Mouse (Mus musculus) limb, embryonic 12.5 days (tissue): Measurements from ENCODE around the gene Pik3r2. TPM values are rescaled to one million over a fixed set of nuclear protein-coding genes. Genes with fewer than 3 reads are reported as not detected.

ENCODE experiments used
- ATAC-seq: fragments of 200-750 bp; cut with Nextera tagmentation; 2 replicates; pipeline ENCODE4 v1.8.0; 2017; ENCODE audit warnings: low read depth, moderate TSS enrichment; ENCODE audit not compliant: insufficient number of reproducible peaks, insufficient read depth, low FRiP score, low TSS enrichment
- H3K27ac ChIP-seq: fragments of 300-500 bp; sonication (generic); 2 replicates; pipeline ENCODE4 v1.5.1; 2016; ENCODE audit warnings: mild to moderate bottlenecking, moderate library complexity
- H3K27me3 ChIP-seq: fragments of 300-500 bp; sonication (generic); 2 replicates; pipeline ENCODE4 v1.6.1; 2016; ENCODE audit warnings: mild to moderate bottlenecking, moderate library complexity
- H3K36me3 ChIP-seq: fragments of 300-500 bp; sonication (generic); 2 replicates; pipeline ENCODE4 v1.6.1; 2016; ENCODE audit warnings: mild to moderate bottlenecking, moderate library complexity
- H3K4me1 ChIP-seq: fragments of 300-500 bp; sonication (generic); replicated peaks from 2 replicates; pipeline ENCODE4 v1.6.1; 2016
- H3K4me2 ChIP-seq: fragments of 300-500 bp; sonication (generic); 2 replicates; pipeline ENCODE4 v1.6.1; 2016; ENCODE audit warnings: mild to moderate bottlenecking, moderate library complexity
- H3K4me3 ChIP-seq: fragments of 300-500 bp; sonication (generic); replicated peaks from 2 replicates; pipeline ENCODE4 v1.5.1; 2016; ENCODE audit warnings: mild to moderate bottlenecking
- H3K9ac ChIP-seq: fragments of 300-500 bp; sonication (generic); replicated peaks from 2 replicates; pipeline ENCODE4 v1.6.1; 2016; ENCODE audit warnings: mild to moderate bottlenecking, moderate library complexity
- H3K9me3 ChIP-seq: fragments of 300-500 bp; sonication (generic); 2 replicates; pipeline ENCODE4 v1.6.1; 2016; ENCODE audit warnings: mild to moderate bottlenecking, moderate library complexity
- WGBS: fragments of 180-500 bp; shearing (Covaris S2); methylation state at CpG from one replicate; pipeline ENCODE4 v1.1.7; 2016; 5-methylcytosine and 5-hydroxymethylcytosine counted together
- polyA plus RNA-seq: library from polyadenylated mRNA; unstranded; fragments of >200 nt; fragmentation: Nextera tagmentation; extraction: Ambion mirVana; gene quantifications from 2 replicates; pipeline ENCODE4 v1.2.1, GENCODE M21; 2016

The Pik3r2 gene
- polyA plus RNA-seq, 1 experiment from 2014 or later: 80.2 TPM

- Histone ChIP-seq H3K9ac (no peak overlapping the region), H3K27ac (no peak overlapping the region), H3K4me3 (no peak overlapping the region), H3K27me3 (peaks cover 53% of the 10 kb centered on the region), H3K36me3 (no peaks in the 10 kb centered on the region), H3K4me2 (no peak overlapping the region), H3K9me3 (no peaks in the 10 kb centered on the region), H3K4me1 (no peaks in the 10 kb centered on the region)
- 75% methylated on average over 20 of the region's 20 CpGs for WGBS
- ATAC-seq: no peak
These were observed 34.6 kb upstream of the Pik3r2 start for GRCm38 (mm10) chr8:70810962-70811680.

- H3K27ac ChIP-seq: no peak overlapping the region
- no peak overlapping the region for H3K4me2 ChIP-seq
- peaks cover 5% of the 10 kb centered on the region for H3K4me1 ChIP-seq
- H3K9ac ChIP-seq: no peak overlapping the region; the same call in 1 of the 2 replicates
- no peak overlapping the region for H3K4me3 ChIP-seq
- no peak for ATAC-seq
- H3K9me3 ChIP-seq: no peaks in the 10 kb centered on the region
- peaks cover 56% of the 10 kb centered on the region for H3K27me3 ChIP-seq
- whole genome bisulfite sequencing: 78% methylated on average over 8 of the region's 8 CpGs
- H3K36me3 ChIP-seq: no peaks in the 10 kb centered on the region
These were observed 32.6 kb upstream of the Pik3r2 start for GRCm38 (mm10) chr8:70808955-70809701.

- Histone ChIP-seq H3K9ac (no peak within 1 kb of the TSS), H3K4me1 (peaks cover 10% of the 10 kb centered on the region), H3K36me3 (no peaks in the 10 kb centered on the region), H3K4me3 (no peak within 1 kb of the TSS), H3K9me3 (no peaks in the 10 kb centered on the region), H3K27ac (no peak within 1 kb of the TSS), H3K4me2 (no peak within 1 kb of the TSS), H3K27me3 (peaks cover 58% of the 10 kb centered on the region)
- ATAC-seq: no peak
- 67% methylated on average over 5 of the region's 5 CpGs for WGBS
These were observed 31.7 kb upstream of the Pik3r2 start, which contains the start of gene Il12rb1 for GRCm38 (mm10) chr8:70808239-70808638. TSS of gene Il12rb1 (plus strand) at chr8:70808449.

- Histone ChIP-seq H3K27ac (no peak overlapping the region), H3K36me3 (no peaks in the 10 kb centered on the region), H3K4me3 (no peak overlapping the region), H3K4me1 (peaks cover 10% of the 10 kb centered on the region), H3K27me3 (peaks cover 59% of the 10 kb centered on the region), H3K4me2 (no peak overlapping the region), H3K9ac (no peak overlapping the region), H3K9me3 (no peaks in the 10 kb centered on the region)
- no peak for ATAC-seq
- 57% methylated on average over 1 of the region's 1 CpGs for WGBS
These were observed 30.8 kb upstream of the Pik3r2 start for GRCm38 (mm10) chr8:70807304-70807703.

- peaks cover 67% of the 10 kb centered on the region for H3K27me3 ChIP-seq
- 71% methylated on average over 4 of the region's 4 CpGs for WGBS
- H3K36me3 ChIP-seq: no peaks in the 10 kb centered on the region
- no peaks in the 10 kb centered on the region for H3K9me3 ChIP-seq
- H3K4me1 ChIP-seq: peaks cover 10% of the 10 kb centered on the region
- H3K4me3 ChIP-seq: no peak overlapping the region
- no peak for ATAC-seq
- no peak overlapping the region for H3K9ac ChIP-seq
- H3K4me2 ChIP-seq: no peak overlapping the region
- no peak overlapping the region for H3K27ac ChIP-seq
These were observed 30.0 kb upstream of the Pik3r2 start for GRCm38 (mm10) chr8:70806541-70806940.

DNA sequence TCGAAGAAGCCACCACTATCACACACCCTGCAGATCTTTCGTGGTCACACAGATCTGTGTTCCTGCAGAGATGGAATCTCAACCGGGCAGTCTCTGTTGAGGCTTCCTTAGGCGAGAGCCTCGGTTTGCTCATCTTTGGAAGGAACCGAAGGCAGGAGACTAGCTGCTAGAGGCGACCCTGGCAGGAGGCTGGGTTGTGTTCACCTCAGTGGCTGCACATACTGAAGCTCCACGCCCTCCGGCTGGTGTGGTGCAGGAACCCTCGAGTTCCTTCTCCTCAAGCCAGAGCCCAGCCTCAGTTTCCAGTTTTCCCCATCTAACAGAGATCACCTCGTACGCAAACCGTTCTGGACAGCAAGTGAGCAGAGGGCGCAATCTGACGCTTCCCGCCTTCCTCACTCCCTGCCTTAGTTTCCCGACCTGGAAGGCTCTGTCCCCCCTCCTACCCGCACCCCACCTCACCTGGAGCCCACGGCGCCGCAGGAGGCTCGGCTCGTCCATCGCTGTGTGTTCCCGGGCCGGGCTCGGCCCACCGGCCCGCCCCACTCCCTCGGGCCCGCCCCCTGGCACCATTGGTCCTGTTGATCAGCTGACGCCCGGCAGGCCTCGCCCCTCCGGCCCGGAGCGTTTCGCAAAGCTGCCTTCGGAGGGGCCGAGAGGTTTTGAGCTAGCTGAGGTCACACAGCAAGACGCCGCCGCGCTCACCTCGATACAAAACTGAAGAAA lies 28.1 kb upstream of the Pik3r2 start, which contains the start of gene Mast3:
Gene Mast3, minus strand, starts transcription at position 574 of the 726 bp plus-strand sequence.
- H3K36me3 ChIP-seq: no peaks in the 10 kb centered on the region
- H3K9me3 ChIP-seq: no peaks in the 10 kb centered on the region
- H3K4me2 ChIP-seq: peak within 1 kb of the TSS; percentile 84
- WGBS: 1% methylated on average over 45 of the region's 45 CpGs
- H3K4me1 ChIP-seq: peaks cover 10% of the 10 kb centered on the region
- no peak within 1 kb of the TSS for H3K27ac ChIP-seq
- H3K4me3 ChIP-seq: peak within 1 kb of the TSS; percentile 47
- ATAC-seq: peak; percentile 81
- peaks cover 79% of the 10 kb centered on the region for H3K27me3 ChIP-seq
- peak within 1 kb of the TSS; percentile 53 for H3K9ac ChIP-seq

GRCm38 (mm10) chr8:70803761-70804480 lies 27.4 kb upstream of the Pik3r2 start:
- Histone ChIP-seq H3K4me3 (peak overlapping the region; percentile 47), H3K4me2 (peak overlapping the region; percentile 84), H3K36me3 (no peaks in the 10 kb centered on the region), H3K9me3 (no peaks in the 10 kb centered on the region), H3K27ac (no peak overlapping the region), H3K27me3 (peaks cover 80% of the 10 kb centered on the region), H3K4me1 (peaks cover 10% of the 10 kb centered on the region), H3K9ac (peak overlapping the region; percentile 34; the same call in 1 of the 2 replicates)
- 2% methylated on average over 47 of the region's 47 CpGs for WGBS
- no peak for ATAC-seq

- no peak overlapping the region for H3K4me3 ChIP-seq
- no peaks in the 10 kb centered on the region for H3K9me3 ChIP-seq
- WGBS: 67% methylated on average over 11 of the region's 11 CpGs
- H3K36me3 ChIP-seq: no peaks in the 10 kb centered on the region
- H3K9ac ChIP-seq: no peak overlapping the region
- peaks cover 15% of the 10 kb centered on the region for H3K4me1 ChIP-seq
- no peak overlapping the region for H3K27ac ChIP-seq
- no peak overlapping the region for H3K4me2 ChIP-seq
- H3K27me3 ChIP-seq: peaks cover 87% of the 10 kb centered on the region
- no peak for ATAC-seq
These were observed 26.4 kb upstream of the Pik3r2 start for GRCm38 (mm10) chr8:70802786-70803510.

DNA sequence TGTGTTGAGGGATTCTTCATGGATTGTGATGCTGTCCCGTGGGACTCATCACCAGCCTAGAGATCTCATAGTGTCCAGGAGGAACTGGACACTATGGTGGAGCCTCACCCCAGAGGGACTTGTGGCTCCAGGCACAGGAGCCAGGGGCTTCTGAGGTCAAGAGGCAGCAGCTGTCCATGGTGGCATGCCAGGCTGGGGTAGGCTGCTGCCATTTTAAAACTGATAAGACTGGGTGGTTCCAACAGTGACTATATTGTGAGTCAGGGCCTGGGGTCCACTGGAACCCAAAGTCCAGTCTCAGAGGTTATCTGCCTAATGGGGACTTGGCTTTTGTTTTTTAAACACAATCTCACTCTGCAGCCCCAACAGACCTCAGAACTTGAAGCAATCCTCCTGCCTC lies 25.3 kb upstream of the Pik3r2 start:
- peaks cover 90% of the 10 kb centered on the region for H3K27me3 ChIP-seq
- H3K4me1 ChIP-seq: peaks cover 20% of the 10 kb centered on the region
- no peak overlapping the region for H3K4me2 ChIP-seq
- H3K4me3 ChIP-seq: no peak overlapping the region
- H3K27ac ChIP-seq: no peak overlapping the region
- no peak overlapping the region for H3K9ac ChIP-seq
- H3K36me3 ChIP-seq: no peaks in the 10 kb centered on the region
- H3K9me3 ChIP-seq: no peaks in the 10 kb centered on the region
- 75% methylated on average over 1 of the region's 1 CpGs for WGBS
- no peak for ATAC-seq

DNA sequence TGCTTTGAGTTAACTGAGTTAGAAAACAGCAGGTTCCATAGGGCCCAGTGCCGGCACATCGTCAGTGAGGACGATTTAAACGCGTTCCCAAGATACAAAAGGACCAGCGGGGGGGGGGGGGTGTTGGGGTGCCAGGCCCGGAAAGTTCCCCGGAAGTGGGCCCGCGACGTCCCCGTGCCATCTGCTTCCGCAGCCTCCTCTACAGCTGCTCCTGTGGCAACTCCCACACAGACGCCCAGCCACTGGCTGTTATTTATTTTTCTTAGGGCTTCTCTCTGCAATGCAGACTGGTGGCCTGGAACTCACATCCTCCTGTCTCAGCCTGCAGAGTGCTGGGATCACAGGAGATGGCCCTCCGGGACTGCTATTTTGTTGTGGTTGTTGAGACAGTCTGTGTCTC lies 24.6 kb upstream of the Pik3r2 start:
- no peak for ATAC-seq
- Histone ChIP-seq H3K4me2 (no peak overlapping the region), H3K9ac (no peak overlapping the region), H3K27me3 (peaks cover 87% of the 10 kb centered on the region), H3K36me3 (no peaks in the 10 kb centered on the region), H3K4me3 (no peak overlapping the region), H3K9me3 (no peaks in the 10 kb centered on the region), H3K27ac (no peak overlapping the region), H3K4me1 (peaks cover 20% of the 10 kb centered on the region)
- WGBS: 36% methylated on average over 15 of the region's 15 CpGs
